Mouse (Mus musculus): ENCODE data around the gene 4933415F23Rik. TPM values are rescaled to one million over a fixed set of nuclear protein-coding genes. Genes with fewer than 3 reads are reported as not detected.
"Not testable (repeated sequence)": the region's sequence is repeated elsewhere in the genome, so short reads cannot be mapped to it uniquely, and the experiment has no call there.

The 4933415F23Rik gene
- polyA plus RNA-seq (2015; fragmentation: Nextera tagmentation; extraction: Ambion mirVana): not detected in 2 replicates

GRCm38 (mm10) chr1:23102021-23102420, at the start of gene 4933415F23Rik:
TSS of gene 4933415F23Rik (minus strand) at chr1:23102253.
- no peak within 1 kb of the TSS for H3K4me2 ChIP-seq (ENCODE audit: low read depth, low read length)
- H3K9me3 ChIP-seq (ENCODE audit: control insufficient read depth, low read length): no peaks in the 10 kb centered on the region
- no peak within 1 kb of the TSS for H3K9ac ChIP-seq (ENCODE audit: low read depth, low read length)
- 97% methylated on average over 20 of the region's 20 CpGs for WGBS
- no peaks in the 10 kb centered on the region for H3K4me1 ChIP-seq (ENCODE audit: control insufficient read depth, insufficient read depth, low read length)
- H3K27me3 ChIP-seq (replicated peaks; ENCODE audit: control insufficient read depth, insufficient read depth, low read length): no peaks in the 10 kb centered on the region
- H3K36me3 ChIP-seq (ENCODE audit: control insufficient read depth, insufficient read depth, low read length): no peaks in the 10 kb centered on the region
- H3K27ac ChIP-seq (ENCODE audit: low read length): no peak within 1 kb of the TSS
- no peak for ATAC-seq
- no peak within 1 kb of the TSS for H3K4me3 ChIP-seq (ENCODE audit: low read length)

DNA sequence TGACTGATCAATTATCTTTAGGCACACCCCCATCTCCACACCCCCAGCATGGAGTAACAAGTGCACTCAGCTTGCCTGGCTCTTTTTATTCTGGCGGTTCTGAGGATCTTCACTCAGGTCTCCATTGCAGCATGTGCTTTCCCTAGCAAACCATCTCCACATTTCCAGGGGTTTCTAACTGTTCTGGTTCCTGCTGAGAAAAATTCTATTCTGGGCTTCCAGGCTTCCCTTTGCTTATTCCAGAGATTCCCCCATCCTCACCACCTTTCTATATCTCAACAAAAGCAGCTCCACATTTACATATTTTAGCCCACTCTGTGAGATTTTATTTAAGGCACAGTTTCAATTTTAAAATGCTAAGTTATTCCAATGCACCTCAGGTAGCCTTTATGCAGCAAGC, 49.7 kb upstream of the 4933415F23Rik start:
- no peaks in the 10 kb centered on the region for H3K27me3 ChIP-seq (replicated peaks; ENCODE audit: control insufficient read depth, insufficient read depth, low read length)
- no peak overlapping the region for H3K27ac ChIP-seq (ENCODE audit: low read length)
- no peak overlapping the region for H3K4me2 ChIP-seq (ENCODE audit: low read depth, low read length)
- no peaks in the 10 kb centered on the region for H3K36me3 ChIP-seq (ENCODE audit: control insufficient read depth, insufficient read depth, low read length)
- WGBS: 81% methylated on average over 1 of the region's 1 CpGs
- H3K4me1 ChIP-seq (ENCODE audit: control insufficient read depth, insufficient read depth, low read length): no peaks in the 10 kb centered on the region
- no peaks in the 10 kb centered on the region for H3K9me3 ChIP-seq (ENCODE audit: control insufficient read depth, low read length)
- H3K9ac ChIP-seq (ENCODE audit: low read depth, low read length): no peak overlapping the region
- H3K4me3 ChIP-seq (ENCODE audit: low read length): no peak overlapping the region
- ATAC-seq: no peak

DNA sequence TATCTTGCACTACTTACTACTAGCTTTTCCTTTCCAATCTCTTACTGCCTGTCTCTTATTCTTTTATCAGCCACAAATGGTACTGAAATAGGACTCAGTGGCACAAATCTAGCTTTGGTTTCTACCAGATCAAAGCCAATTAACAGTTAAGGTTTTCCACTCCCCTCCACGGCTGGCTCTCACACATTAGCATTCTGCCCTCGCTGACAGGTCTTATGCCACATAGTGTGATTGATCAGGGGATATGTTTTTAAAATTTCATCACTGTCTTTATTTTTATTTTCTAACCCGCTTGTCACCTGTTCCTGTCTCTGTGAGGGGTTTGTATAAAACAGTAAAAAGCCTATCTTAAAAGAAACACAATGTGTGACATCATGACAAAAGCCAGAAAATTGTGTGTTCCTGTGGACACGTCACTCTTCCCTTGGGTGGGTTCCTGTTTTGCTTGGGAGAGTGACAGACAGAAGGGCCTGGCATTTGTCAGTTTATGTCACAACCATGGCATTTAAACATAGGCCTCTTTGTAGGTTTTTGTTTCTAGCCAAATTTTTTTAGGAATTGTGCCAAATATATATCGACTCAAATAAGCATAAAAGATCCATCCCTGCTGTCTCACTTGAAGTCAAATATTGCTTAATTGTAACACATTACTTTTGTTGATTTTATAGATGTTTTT, 44.3 kb upstream of the 4933415F23Rik start:
- H3K36me3 ChIP-seq (ENCODE audit: control insufficient read depth, insufficient read depth, low read length): no peaks in the 10 kb centered on the region
- H3K27me3 ChIP-seq (replicated peaks; ENCODE audit: control insufficient read depth, insufficient read depth, low read length): no peaks in the 10 kb centered on the region
- 56% methylated on average over 5 of the region's 5 CpGs for WGBS
- no peak overlapping the region for H3K27ac ChIP-seq (ENCODE audit: low read length)
- H3K4me1 ChIP-seq (ENCODE audit: control insufficient read depth, insufficient read depth, low read length): no peaks in the 10 kb centered on the region
- no peaks in the 10 kb centered on the region for H3K9me3 ChIP-seq (ENCODE audit: control insufficient read depth, low read length)
- H3K4me3 ChIP-seq (ENCODE audit: low read length): no peak overlapping the region
- no peak overlapping the region for H3K4me2 ChIP-seq (ENCODE audit: low read depth, low read length)
- H3K9ac ChIP-seq (ENCODE audit: low read depth, low read length): no peak overlapping the region
- ATAC-seq: no peak

DNA sequence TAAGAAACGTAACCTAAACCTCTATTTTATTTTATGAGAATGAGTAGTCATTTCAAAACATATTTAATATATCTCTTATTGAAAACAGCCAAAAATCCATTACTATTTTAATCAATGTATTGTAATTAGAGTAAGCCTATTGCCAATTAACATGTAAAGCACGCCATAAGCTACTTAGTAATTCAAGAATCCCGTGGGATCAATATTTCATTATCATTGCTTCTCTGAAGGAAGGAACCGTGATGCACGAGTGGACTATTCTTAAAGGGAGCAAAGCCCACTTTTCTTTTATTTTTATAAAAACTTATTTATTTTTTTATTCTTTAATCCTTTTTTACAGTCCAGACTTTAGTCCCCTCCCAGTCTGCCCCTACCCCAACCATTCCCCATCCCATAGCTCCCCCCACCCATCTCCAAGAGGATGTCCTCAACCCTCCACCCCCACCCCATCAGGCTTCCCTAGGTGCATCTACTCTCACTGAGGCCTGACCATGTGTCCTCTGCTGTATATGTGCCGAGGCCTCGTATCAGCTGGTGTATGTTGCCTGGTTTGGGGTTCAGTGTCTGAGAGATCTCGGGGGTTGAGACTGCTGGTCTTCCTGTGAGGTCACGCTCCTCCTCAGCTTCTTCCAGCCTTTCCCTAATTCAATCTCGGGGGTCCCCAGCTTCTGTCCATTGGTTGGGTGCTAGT, 39.2 kb upstream of the 4933415F23Rik start:
- Histone ChIP-seq H3K9me3 (ENCODE audit: control insufficient read depth, low read length) (no peaks in the 10 kb centered on the region), H3K27ac (ENCODE audit: low read length) (no peak overlapping the region), H3K9ac (ENCODE audit: low read depth, low read length) (no peak overlapping the region), H3K4me2 (ENCODE audit: low read depth, low read length) (no peak overlapping the region), H3K27me3 (replicated peaks; ENCODE audit: control insufficient read depth, insufficient read depth, low read length) (no peaks in the 10 kb centered on the region), H3K4me1 (ENCODE audit: control insufficient read depth, insufficient read depth, low read length) (no peaks in the 10 kb centered on the region), H3K4me3 (ENCODE audit: low read length) (no peak overlapping the region), H3K36me3 (ENCODE audit: control insufficient read depth, insufficient read depth, low read length) (no peaks in the 10 kb centered on the region)
- ATAC-seq: no peak
- WGBS: 83% methylated on average over 10 of the region's 10 CpGs

GRCm38 (mm10) chr1:23140530-23140929, 38.5 kb upstream of the 4933415F23Rik start:
- not testable (repeated sequence) for H3K4me2 ChIP-seq (ENCODE audit: low read depth, low read length); H3K27ac ChIP-seq (ENCODE audit: low read length); H3K27me3 ChIP-seq (replicated peaks; ENCODE audit: control insufficient read depth, insufficient read depth, low read length); ATAC-seq; H3K9ac ChIP-seq (ENCODE audit: low read depth, low read length); H3K4me3 ChIP-seq (ENCODE audit: low read length); H3K36me3 ChIP-seq (ENCODE audit: control insufficient read depth, insufficient read depth, low read length); H3K9me3 ChIP-seq (ENCODE audit: control insufficient read depth, low read length); H3K4me1 ChIP-seq (ENCODE audit: control insufficient read depth, insufficient read depth, low read length)
- WGBS: 0% methylated on average over 1 of the region's 1 CpGs

DNA sequence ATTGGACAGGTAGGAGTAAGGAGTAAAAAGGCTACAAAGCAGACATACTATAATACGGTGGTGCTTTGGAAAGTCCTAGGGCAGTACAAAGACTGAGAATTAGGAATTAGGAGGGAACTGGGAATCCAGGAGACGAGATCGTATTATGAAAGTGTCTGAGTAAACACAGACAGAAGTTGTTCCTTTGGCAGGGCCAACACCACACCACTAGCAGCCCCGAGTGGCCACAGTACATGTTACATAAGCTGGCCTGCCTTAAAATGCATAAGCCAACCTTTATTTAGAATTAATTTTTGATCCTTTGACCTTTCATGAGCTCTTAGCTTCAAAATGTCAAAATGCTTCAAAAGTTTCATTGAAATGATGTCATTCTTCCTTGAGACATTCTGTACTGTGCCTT, 18.8 kb upstream of the 4933415F23Rik start:
- no peak overlapping the region for H3K4me2 ChIP-seq (ENCODE audit: low read depth, low read length)
- WGBS: 48% methylated on average over 4 of the region's 4 CpGs
- no peaks in the 10 kb centered on the region for H3K27me3 ChIP-seq (replicated peaks; ENCODE audit: control insufficient read depth, insufficient read depth, low read length)
- H3K9ac ChIP-seq (ENCODE audit: low read depth, low read length): no peak overlapping the region
- H3K27ac ChIP-seq (ENCODE audit: low read length): no peak overlapping the region
- H3K9me3 ChIP-seq (ENCODE audit: control insufficient read depth, low read length): no peaks in the 10 kb centered on the region
- H3K4me3 ChIP-seq (ENCODE audit: low read length): no peak overlapping the region
- H3K4me1 ChIP-seq (ENCODE audit: control insufficient read depth, insufficient read depth, low read length): no peaks in the 10 kb centered on the region
- no peak for ATAC-seq
- H3K36me3 ChIP-seq (ENCODE audit: control insufficient read depth, insufficient read depth, low read length): no peaks in the 10 kb centered on the region

DNA sequence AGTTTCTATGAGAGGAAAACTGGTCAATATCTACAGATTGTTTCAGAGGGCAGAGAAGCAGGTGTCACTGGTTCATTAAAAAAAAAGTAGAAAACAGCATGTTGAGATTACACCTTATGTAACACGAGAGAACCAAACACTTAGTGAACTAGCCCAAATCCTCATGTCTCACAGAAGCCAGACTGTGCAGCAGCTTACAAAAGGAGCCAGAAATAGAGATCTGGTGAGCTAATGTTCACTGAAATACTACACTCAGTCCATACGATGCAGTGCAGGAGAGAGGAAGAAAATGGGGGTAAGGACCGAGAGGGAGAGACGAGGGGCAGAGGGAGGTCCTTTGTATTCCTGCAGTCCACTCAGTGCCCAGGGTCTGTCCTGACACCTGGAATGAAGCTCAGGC, 17.4 kb upstream of the 4933415F23Rik start:
- Histone ChIP-seq H3K36me3 (ENCODE audit: control insufficient read depth, insufficient read depth, low read length) (no peaks in the 10 kb centered on the region), H3K27ac (ENCODE audit: low read length) (no peak overlapping the region), H3K9ac (ENCODE audit: low read depth, low read length) (no peak overlapping the region), H3K27me3 (replicated peaks; ENCODE audit: control insufficient read depth, insufficient read depth, low read length) (no peaks in the 10 kb centered on the region), H3K4me2 (ENCODE audit: low read depth, low read length) (no peak overlapping the region), H3K9me3 (ENCODE audit: control insufficient read depth, low read length) (no peaks in the 10 kb centered on the region), H3K4me1 (ENCODE audit: control insufficient read depth, insufficient read depth, low read length) (no peaks in the 10 kb centered on the region), H3K4me3 (ENCODE audit: low read length) (no peak overlapping the region)
- ATAC-seq: no peak
- whole genome bisulfite sequencing: 66% methylated on average over 4 of the region's 4 CpGs

DNA sequence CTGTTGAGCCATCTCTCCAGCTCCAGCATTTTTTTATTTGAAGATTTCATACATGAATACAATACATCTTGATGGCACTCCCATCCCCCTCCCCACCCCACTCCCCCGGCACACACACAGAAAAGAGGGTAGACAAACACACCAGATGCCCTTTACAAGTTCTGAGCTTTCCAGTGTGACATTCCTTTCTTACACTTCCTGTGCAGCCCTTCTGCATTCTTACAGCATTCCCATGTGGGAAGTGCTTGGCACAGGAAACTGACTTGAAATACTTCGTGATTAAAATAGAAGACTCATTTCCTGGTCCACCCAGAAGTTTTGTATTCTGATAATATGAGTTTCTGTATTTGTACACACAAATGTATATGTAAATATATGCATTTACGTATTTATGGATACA, 15.4 kb upstream of the 4933415F23Rik start:
- no peaks in the 10 kb centered on the region for H3K36me3 ChIP-seq (ENCODE audit: control insufficient read depth, insufficient read depth, low read length)
- H3K9me3 ChIP-seq (ENCODE audit: control insufficient read depth, low read length): no peaks in the 10 kb centered on the region
- H3K4me1 ChIP-seq (ENCODE audit: control insufficient read depth, insufficient read depth, low read length): no peaks in the 10 kb centered on the region
- no peak overlapping the region for H3K27ac ChIP-seq (ENCODE audit: low read length)
- no peak for ATAC-seq
- H3K4me2 ChIP-seq (ENCODE audit: low read depth, low read length): no peak overlapping the region
- no peaks in the 10 kb centered on the region for H3K27me3 ChIP-seq (replicated peaks; ENCODE audit: control insufficient read depth, insufficient read depth, low read length)
- H3K9ac ChIP-seq (ENCODE audit: low read depth, low read length): no peak overlapping the region
- 41% methylated on average over 3 of the region's 3 CpGs for WGBS
- H3K4me3 ChIP-seq (ENCODE audit: low read length): no peak overlapping the region

- Histone ChIP-seq H3K4me1 (ENCODE audit: control insufficient read depth, insufficient read depth, low read length) (no peaks in the 10 kb centered on the region), H3K27me3 (replicated peaks; ENCODE audit: control insufficient read depth, insufficient read depth, low read length) (no peaks in the 10 kb centered on the region), H3K9me3 (ENCODE audit: control insufficient read depth, low read length) (no peaks in the 10 kb centered on the region), H3K9ac (ENCODE audit: low read depth, low read length) (no peak overlapping the region), H3K4me3 (ENCODE audit: low read length) (no peak overlapping the region), H3K36me3 (ENCODE audit: control insufficient read depth, insufficient read depth, low read length) (no peaks in the 10 kb centered on the region), H3K27ac (ENCODE audit: low read length) (no peak overlapping the region), H3K4me2 (ENCODE audit: low read depth, low read length) (no peak overlapping the region)
- WGBS: 77% methylated on average over 1 of the region's 1 CpGs
- no peak for ATAC-seq
Observed at GRCm38 (mm10) chr1:23109191-23109590, 7.1 kb upstream of the 4933415F23Rik start.
